Mouse (Mus musculus): ENCODE data around the gene Xrcc6. TPM values are rescaled to one million over a fixed set of nuclear protein-coding genes. Genes with fewer than 3 reads are reported as not detected.

Xrcc6 gene
- polyA plus RNA-seq, 1 experiment, result 53.7 TPM

- H3K4me3 ChIP-seq (ENCODE audit: insufficient read depth, poor library complexity, severe bottlenecking), result no peak overlapping the region
- no peaks in the 10 kb centered on the region for H3K27me3 ChIP-seq (ENCODE audit: control insufficient read depth, insufficient read depth, insufficient read length)
- no peak for TF ChIP-seq FOSL1 (IDR thresholded peaks at IDR 0.05; ENCODE audit: insufficient read depth, low read length, poor library complexity, severe bottlenecking)
- no peak for TF ChIP-seq MYOD1 (IDR thresholded peaks at IDR 0.05; ENCODE audit: control insufficient read depth, insufficient read length, low read depth)
- TF ChIP-seq MYOG (IDR thresholded peaks at IDR 0.05; ENCODE audit: control insufficient read depth, extremely low read depth, insufficient read length), result no peak
- TF ChIP-seq CEBPB (IDR thresholded peaks at IDR 0.05; ENCODE audit: low read depth), result no peak
- no peak for TF ChIP-seq CTCF (IDR thresholded peaks at IDR 0.05; ENCODE audit: control insufficient read depth, insufficient read depth, insufficient read length)
- no peak for TF ChIP-seq USF1 (IDR thresholded peaks at IDR 0.05; ENCODE audit: low read depth)
- TF ChIP-seq MAX (IDR thresholded peaks at IDR 0.05), result no peak
- no peak overlapping the region for H3ac ChIP-seq (ENCODE audit: control insufficient read depth, insufficient read length, low read depth)
- H3K36me3 ChIP-seq (ENCODE audit: control insufficient read depth, insufficient read depth), result peaks cover 83% of the 10 kb centered on the region
- H3K79me3 ChIP-seq (ENCODE audit: low read depth), result no peaks in the 10 kb centered on the region
- H3K79me2 ChIP-seq (ENCODE audit: control insufficient read depth, insufficient read depth), result peaks cover 1% of the 10 kb centered on the region
Measured at GRCm38 (mm10) chr15:82023965-82024635, 36.5 kb downstream of the Xrcc6 start.

GRCm38 (mm10) chr15:82027276-82027675, 39.6 kb downstream of the Xrcc6 start:
- Histone ChIP-seq H3K79me3 (ENCODE audit: low read depth) (no peaks in the 10 kb centered on the region), H3K36me3 (ENCODE audit: control insufficient read depth, insufficient read depth) (peaks cover 93% of the 10 kb centered on the region), H3K79me2 (ENCODE audit: control insufficient read depth, insufficient read depth) (no peaks in the 10 kb centered on the region), H3ac (ENCODE audit: control insufficient read depth, insufficient read length, low read depth) (no peak overlapping the region), H3K4me3 (ENCODE audit: insufficient read depth, poor library complexity, severe bottlenecking) (no peak overlapping the region), H3K27me3 (ENCODE audit: control insufficient read depth, insufficient read depth, insufficient read length) (no peaks in the 10 kb centered on the region)
- no peak for TF ChIP-seq CEBPB (IDR thresholded peaks at IDR 0.05; ENCODE audit: low read depth)
- TF ChIP-seq MYOD1 (IDR thresholded peaks at IDR 0.05; ENCODE audit: control insufficient read depth, insufficient read length, low read depth), result no peak
- TF ChIP-seq FOSL1 (IDR thresholded peaks at IDR 0.05; ENCODE audit: insufficient read depth, low read length, poor library complexity, severe bottlenecking), result no peak
- TF ChIP-seq MYOG (IDR thresholded peaks at IDR 0.05; ENCODE audit: control insufficient read depth, extremely low read depth, insufficient read length), result no peak
- TF ChIP-seq CTCF (IDR thresholded peaks at IDR 0.05; ENCODE audit: control insufficient read depth, insufficient read depth, insufficient read length), result no peak
- no peak for TF ChIP-seq MAX (IDR thresholded peaks at IDR 0.05)
- TF ChIP-seq USF1 (IDR thresholded peaks at IDR 0.05; ENCODE audit: low read depth), result no peak

GRCm38 (mm10) chr15:82027726-82028125, 40.1 kb downstream of the Xrcc6 start:
- Histone ChIP-seq H3K79me3 (ENCODE audit: low read depth) (no peaks in the 10 kb centered on the region), H3K27me3 (ENCODE audit: control insufficient read depth, insufficient read depth, insufficient read length) (no peaks in the 10 kb centered on the region), H3K4me3 (ENCODE audit: insufficient read depth, poor library complexity, severe bottlenecking) (no peak overlapping the region), H3K36me3 (ENCODE audit: control insufficient read depth, insufficient read depth) (peaks cover 92% of the 10 kb centered on the region), H3K79me2 (ENCODE audit: control insufficient read depth, insufficient read depth) (no peaks in the 10 kb centered on the region), H3ac (ENCODE audit: control insufficient read depth, insufficient read length, low read depth) (no peak overlapping the region)
- TF ChIP-seq CTCF (IDR thresholded peaks at IDR 0.05; ENCODE audit: control insufficient read depth, insufficient read depth, insufficient read length) (no peak), MYOG (IDR thresholded peaks at IDR 0.05; ENCODE audit: control insufficient read depth, extremely low read depth, insufficient read length) (no peak), MAX (IDR thresholded peaks at IDR 0.05) (no peak), USF1 (IDR thresholded peaks at IDR 0.05; ENCODE audit: low read depth) (no peak), FOSL1 (IDR thresholded peaks at IDR 0.05; ENCODE audit: insufficient read depth, low read length, poor library complexity, severe bottlenecking) (no peak), MYOD1 (IDR thresholded peaks at IDR 0.05; ENCODE audit: control insufficient read depth, insufficient read length, low read depth) (no peak), CEBPB (IDR thresholded peaks at IDR 0.05; ENCODE audit: low read depth) (no peak)

GRCm38 (mm10) chr15:82032386-82032785, 44.8 kb downstream of the Xrcc6 start:
- no peaks in the 10 kb centered on the region for H3K79me2 ChIP-seq (ENCODE audit: control insufficient read depth, insufficient read depth)
- H3K36me3 ChIP-seq (ENCODE audit: control insufficient read depth, insufficient read depth), result peaks cover 84% of the 10 kb centered on the region
- H3K79me3 ChIP-seq (ENCODE audit: low read depth), result no peaks in the 10 kb centered on the region
- H3K27me3 ChIP-seq (ENCODE audit: control insufficient read depth, insufficient read depth, insufficient read length), result no peaks in the 10 kb centered on the region
- no peak overlapping the region for H3ac ChIP-seq (ENCODE audit: control insufficient read depth, insufficient read length, low read depth)
- no peak overlapping the region for H3K4me3 ChIP-seq (ENCODE audit: insufficient read depth, poor library complexity, severe bottlenecking)
- no peak for TF ChIP-seq MAX (IDR thresholded peaks at IDR 0.05)
- TF ChIP-seq CEBPB (IDR thresholded peaks at IDR 0.05; ENCODE audit: low read depth), result no peak
- no peak for TF ChIP-seq MYOD1 (IDR thresholded peaks at IDR 0.05; ENCODE audit: control insufficient read depth, insufficient read length, low read depth)
- TF ChIP-seq CTCF (IDR thresholded peaks at IDR 0.05; ENCODE audit: control insufficient read depth, insufficient read depth, insufficient read length), result no peak
- no peak for TF ChIP-seq FOSL1 (IDR thresholded peaks at IDR 0.05; ENCODE audit: insufficient read depth, low read length, poor library complexity, severe bottlenecking)
- no peak for TF ChIP-seq MYOG (IDR thresholded peaks at IDR 0.05; ENCODE audit: control insufficient read depth, extremely low read depth, insufficient read length)
- no peak for TF ChIP-seq USF1 (IDR thresholded peaks at IDR 0.05; ENCODE audit: low read depth)

GRCm38 (mm10) chr15:82033762-82034161, 46.1 kb downstream of the Xrcc6 start, which contains the start of gene Desi1:
Desi1 (minus strand) TSS chr15:82033862.
- no peak for TF ChIP-seq CTCF (IDR thresholded peaks at IDR 0.05; ENCODE audit: control insufficient read depth, insufficient read depth, insufficient read length)
- no peak for TF ChIP-seq FOSL1 (IDR thresholded peaks at IDR 0.05; ENCODE audit: insufficient read depth, low read length, poor library complexity, severe bottlenecking)
- TF ChIP-seq MYOD1 (IDR thresholded peaks at IDR 0.05; ENCODE audit: control insufficient read depth, insufficient read length, low read depth), result no peak
- no peak for TF ChIP-seq MYOG (IDR thresholded peaks at IDR 0.05; ENCODE audit: control insufficient read depth, extremely low read depth, insufficient read length)
- no peak for TF ChIP-seq CEBPB (IDR thresholded peaks at IDR 0.05; ENCODE audit: low read depth)
- no peak for TF ChIP-seq MAX (IDR thresholded peaks at IDR 0.05)
- TF ChIP-seq USF1 (IDR thresholded peaks at IDR 0.05; ENCODE audit: low read depth), result no peak
- no peaks in the 10 kb centered on the region for H3K27me3 ChIP-seq (ENCODE audit: control insufficient read depth, insufficient read depth, insufficient read length)
- peaks cover 88% of the 10 kb centered on the region for H3K36me3 ChIP-seq (ENCODE audit: control insufficient read depth, insufficient read depth)

More at GRCm38 (mm10) chr15:82033762-82034161, 46.1 kb downstream of the Xrcc6 start, which contains the start of gene Desi1:
- no peaks in the 10 kb centered on the region for H3K79me2 ChIP-seq (ENCODE audit: control insufficient read depth, insufficient read depth)
- no peak within 1 kb of the TSS for H3ac ChIP-seq (ENCODE audit: control insufficient read depth, insufficient read length, low read depth)
- no peak within 1 kb of the TSS for H3K4me3 ChIP-seq (ENCODE audit: insufficient read depth, poor library complexity, severe bottlenecking)
- no peaks in the 10 kb centered on the region for H3K79me3 ChIP-seq (ENCODE audit: low read depth)

Data from C2C12 (cell line).